Mouse (Mus musculus) forebrain, embryonic 15.5 days (tissue): ENCODE measurements at regions not wholly inside any gene's neighbourhood (a gene's known extent, or its start where the extent isn't known, plus 50 kb on each side); places are given as distances from the start of the nearest gene placed in this dataset.

Experiments used
- ATAC-seq: fragments of 200-750 bp; cut with Nextera tagmentation; replicated peaks from 2 replicates; pipeline ENCODE4 v1.8.0; 2017; ENCODE audit warnings: mild to moderate bottlenecking, moderate TSS enrichment, moderate library complexity
- H3K27ac ChIP-seq: fragments of 300-500 bp; sonication (generic); replicated peaks from 2 replicates; pipeline ENCODE4 v1.5.1; 2015; ENCODE audit warnings: mild to moderate bottlenecking, inconsistent platforms
- H3K27me3 ChIP-seq: fragments of 300-500 bp; sonication (generic); 2 replicates; pipeline ENCODE4 v1.6.1; 2015; ENCODE audit warnings: inconsistent platforms
- H3K36me3 ChIP-seq: fragments of 300-500 bp; sonication (generic); 2 replicates; pipeline ENCODE4 v1.6.1; 2015; ENCODE audit warnings: mild to moderate bottlenecking, inconsistent platforms
- H3K4me1 ChIP-seq: fragments of 300-500 bp; sonication (generic); 2 replicates; pipeline ENCODE4 v1.6.1; 2015; ENCODE audit warnings: inconsistent platforms
- H3K4me2 ChIP-seq: fragments of 300-500 bp; sonication (generic); replicated peaks from 2 replicates; pipeline ENCODE4 v1.6.1; 2015; ENCODE audit warnings: mild to moderate bottlenecking, inconsistent platforms
- H3K4me3 ChIP-seq: fragments of 300-500 bp; sonication (generic); 2 replicates; pipeline ENCODE4 v1.5.1; 2015; ENCODE audit warnings: mild to moderate bottlenecking, inconsistent platforms
- H3K9ac ChIP-seq: fragments of 300-500 bp; sonication (generic); replicated peaks from 2 replicates; pipeline ENCODE4 v1.6.1; 2015; ENCODE audit warnings: mild to moderate bottlenecking, inconsistent platforms
- H3K9me3 ChIP-seq: fragments of 300-500 bp; sonication (generic); 2 replicates; pipeline ENCODE4 v1.6.1; 2016; ENCODE audit warnings: inconsistent platforms
- WGBS: fragments of 180-500 bp; shearing (Covaris S2); methylation state at CpG from one replicate; pipeline ENCODE4 v1.1.7; 2015; ENCODE audit warnings: mixed read lengths; 5-methylcytosine and 5-hydroxymethylcytosine counted together

DNA sequence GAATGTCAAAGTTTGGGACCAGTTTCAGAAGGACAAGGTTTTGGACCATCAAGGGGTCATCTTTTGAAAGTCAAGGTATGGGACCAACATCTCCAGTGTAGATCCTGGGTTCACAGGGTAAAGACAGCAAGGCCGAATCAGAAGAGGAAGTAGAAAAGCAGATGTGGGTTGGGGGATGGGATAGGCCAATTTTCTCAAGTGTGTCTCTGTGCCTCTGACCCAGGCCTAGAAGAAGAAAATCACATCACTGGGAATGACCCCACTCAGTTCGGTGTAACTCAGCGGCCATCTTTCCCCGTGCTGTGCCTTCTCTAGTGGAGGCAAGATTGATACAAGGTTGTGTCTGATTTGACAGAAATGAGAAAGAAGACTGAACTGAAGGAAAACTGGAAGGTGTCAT lies 195.5 kb downstream of the Insig2 start:
- Histone ChIP-seq H3K4me2 (no peak overlapping the region), H3K4me1 (no peaks in the 10 kb centered on the region), H3K4me3 (no peak overlapping the region), H3K9ac (no peak overlapping the region), H3K27ac (no peak overlapping the region), H3K36me3 (no peaks in the 10 kb centered on the region), H3K9me3 (no peaks in the 10 kb centered on the region), H3K27me3 (no peaks in the 10 kb centered on the region)
- no peak for ATAC-seq
- WGBS = 94% methylated on average over 4 of the region's 4 CpGs

DNA sequence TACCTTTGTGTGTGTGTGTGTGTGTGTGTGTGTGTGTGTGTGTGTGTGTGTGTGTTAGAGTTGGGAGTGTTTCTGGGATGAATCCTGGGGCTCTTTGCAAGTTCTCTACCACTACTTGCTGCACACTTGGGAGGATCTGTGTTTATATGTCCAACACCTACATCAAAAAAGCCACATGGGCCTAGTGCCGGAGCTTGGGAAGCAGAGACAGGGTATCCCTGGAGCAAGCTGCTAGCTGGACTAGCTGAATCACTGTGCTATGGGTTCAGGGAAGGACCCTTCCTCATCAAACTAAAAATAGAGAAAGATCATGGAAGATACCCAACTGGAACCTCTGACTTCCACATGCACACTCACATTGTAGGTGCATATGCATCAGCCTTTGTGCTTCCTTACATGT lies 187.4 kb downstream of the Insig2 start:
- Histone ChIP-seq H3K4me2 (no peak overlapping the region), H3K9ac (no peak overlapping the region), H3K36me3 (no peaks in the 10 kb centered on the region), H3K4me3 (no peak overlapping the region), H3K27ac (no peak overlapping the region), H3K27me3 (no peaks in the 10 kb centered on the region), H3K4me1 (no peaks in the 10 kb centered on the region), H3K9me3 (no peaks in the 10 kb centered on the region)
- no peak for ATAC-seq
- WGBS = 94% methylated on average over 1 of the region's 1 CpGs

DNA sequence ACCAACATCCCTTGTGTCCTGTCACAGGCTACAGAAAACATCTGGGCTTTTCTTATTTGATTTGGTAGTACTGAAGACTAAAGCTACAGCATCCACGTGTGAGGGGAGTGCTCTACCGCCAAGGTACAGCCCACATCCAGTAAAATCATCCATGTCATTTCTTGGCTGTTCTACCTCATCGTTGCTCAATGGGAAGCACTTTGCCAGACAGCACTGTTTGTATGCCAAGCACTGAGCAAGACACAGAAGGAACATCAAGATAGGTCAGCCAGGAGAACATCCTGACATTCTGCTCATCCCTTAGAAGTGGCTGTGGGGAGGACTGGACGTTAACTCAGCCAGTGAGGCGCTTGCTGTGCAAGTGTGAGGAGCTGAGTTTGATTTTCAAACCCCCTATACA lies 178.9 kb downstream of the Insig2 start:
- Histone ChIP-seq H3K27ac (no peak overlapping the region), H3K27me3 (peaks cover 45% of the 10 kb centered on the region), H3K4me3 (no peak overlapping the region), H3K36me3 (no peaks in the 10 kb centered on the region), H3K4me1 (no peaks in the 10 kb centered on the region), H3K4me2 (no peak overlapping the region), H3K9ac (no peak overlapping the region), H3K9me3 (no peaks in the 10 kb centered on the region)
- no peak for ATAC-seq
- 72% methylated on average over 5 of the region's 5 CpGs for WGBS

DNA sequence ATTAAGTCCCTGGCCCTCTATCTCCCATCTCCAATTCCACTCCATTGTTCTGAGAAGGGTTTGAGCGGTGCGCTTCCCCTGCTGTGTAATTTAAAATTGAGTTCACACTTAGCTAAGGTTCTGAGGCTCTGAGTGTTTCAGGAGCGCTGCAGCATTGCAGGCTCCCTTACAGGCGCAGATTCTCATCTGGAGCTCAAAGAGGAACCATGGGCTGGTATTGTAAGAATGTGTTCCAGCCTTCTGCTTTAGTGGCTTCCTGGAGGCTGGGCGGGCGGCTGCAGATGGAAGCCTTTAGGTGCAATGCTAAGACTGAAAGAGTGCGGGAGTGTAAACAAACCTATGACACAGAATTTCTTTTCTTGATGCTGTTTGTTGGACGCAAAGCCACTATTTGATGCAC lies 177.8 kb downstream of the Insig2 start:
- no peak overlapping the region for H3K4me2 ChIP-seq

DNA sequence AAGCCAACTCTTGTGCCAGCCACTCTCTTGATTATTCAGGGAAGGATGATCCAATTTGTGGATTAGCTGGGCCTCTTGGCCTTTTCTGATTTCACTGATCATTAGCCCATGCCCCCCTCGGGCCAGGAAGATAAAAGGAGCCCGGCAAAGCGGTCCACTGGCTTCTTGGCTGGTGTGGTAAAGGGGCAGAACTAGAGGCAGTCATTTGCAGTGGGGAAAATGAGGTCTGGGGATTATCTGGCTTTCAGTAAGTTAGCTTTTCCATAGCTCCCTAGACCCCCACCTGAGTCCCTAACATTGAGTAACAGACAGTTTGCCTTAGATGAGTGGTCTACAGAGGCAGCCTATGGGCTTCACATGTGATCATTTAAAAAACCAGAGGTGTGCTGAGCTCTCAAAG lies 163.7 kb downstream of the Insig2 start:
- H3K27me3 ChIP-seq = peaks cover 43% of the 10 kb centered on the region; the same call in 1 of the 2 replicates
- H3K27ac ChIP-seq = no peak overlapping the region
- H3K4me2 ChIP-seq = no peak overlapping the region
- H3K4me3 ChIP-seq = no peak overlapping the region
- no peaks in the 10 kb centered on the region for H3K4me1 ChIP-seq
- ATAC-seq = no peak
- 2% methylated on average over 3 of the region's 3 CpGs for WGBS
- H3K36me3 ChIP-seq = no peaks in the 10 kb centered on the region
- no peak overlapping the region for H3K9ac ChIP-seq
- no peaks in the 10 kb centered on the region for H3K9me3 ChIP-seq

More for the DNA sequence above, 177.8 kb downstream of the Insig2 start:
- 5% methylated on average over 8 of the region's 8 CpGs for WGBS
- H3K4me1 ChIP-seq = no peaks in the 10 kb centered on the region
- H3K27me3 ChIP-seq = peaks cover 52% of the 10 kb centered on the region
- H3K9ac ChIP-seq = no peak overlapping the region
- no peaks in the 10 kb centered on the region for H3K36me3 ChIP-seq
- no peaks in the 10 kb centered on the region for H3K9me3 ChIP-seq
- ATAC-seq = no peak
- no peak overlapping the region for H3K27ac ChIP-seq
- no peak overlapping the region for H3K4me3 ChIP-seq

DNA sequence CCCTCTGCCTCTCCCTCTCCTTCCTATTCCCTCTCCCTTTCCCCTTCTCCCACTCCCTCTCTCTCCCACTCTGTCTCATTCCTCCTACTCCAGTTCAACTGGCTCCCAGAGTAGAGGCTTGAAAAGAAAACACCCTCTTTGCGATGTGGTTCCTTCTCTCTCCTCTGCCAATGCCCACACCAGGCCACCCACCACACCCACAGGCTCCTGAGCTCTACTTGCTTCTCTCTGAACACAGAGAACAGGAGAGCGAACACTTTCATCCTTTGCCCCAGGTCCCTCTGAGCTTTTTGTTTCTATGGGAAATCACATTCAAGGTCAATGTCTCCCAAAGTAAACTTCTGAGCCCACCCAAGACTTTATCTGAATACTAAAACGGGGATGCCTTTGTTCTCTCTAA lies 155.8 kb downstream of the Insig2 start:
- Histone ChIP-seq H3K36me3 (no peaks in the 10 kb centered on the region), H3K4me2 (no peak overlapping the region), H3K4me1 (peaks cover 8% of the 10 kb centered on the region), H3K4me3 (no peak overlapping the region), H3K9ac (no peak overlapping the region), H3K9me3 (no peaks in the 10 kb centered on the region), H3K27me3 (peaks cover 70% of the 10 kb centered on the region), H3K27ac (no peak overlapping the region)
- whole genome bisulfite sequencing = 7% methylated on average over 3 of the region's 3 CpGs
- no peak for ATAC-seq

DNA sequence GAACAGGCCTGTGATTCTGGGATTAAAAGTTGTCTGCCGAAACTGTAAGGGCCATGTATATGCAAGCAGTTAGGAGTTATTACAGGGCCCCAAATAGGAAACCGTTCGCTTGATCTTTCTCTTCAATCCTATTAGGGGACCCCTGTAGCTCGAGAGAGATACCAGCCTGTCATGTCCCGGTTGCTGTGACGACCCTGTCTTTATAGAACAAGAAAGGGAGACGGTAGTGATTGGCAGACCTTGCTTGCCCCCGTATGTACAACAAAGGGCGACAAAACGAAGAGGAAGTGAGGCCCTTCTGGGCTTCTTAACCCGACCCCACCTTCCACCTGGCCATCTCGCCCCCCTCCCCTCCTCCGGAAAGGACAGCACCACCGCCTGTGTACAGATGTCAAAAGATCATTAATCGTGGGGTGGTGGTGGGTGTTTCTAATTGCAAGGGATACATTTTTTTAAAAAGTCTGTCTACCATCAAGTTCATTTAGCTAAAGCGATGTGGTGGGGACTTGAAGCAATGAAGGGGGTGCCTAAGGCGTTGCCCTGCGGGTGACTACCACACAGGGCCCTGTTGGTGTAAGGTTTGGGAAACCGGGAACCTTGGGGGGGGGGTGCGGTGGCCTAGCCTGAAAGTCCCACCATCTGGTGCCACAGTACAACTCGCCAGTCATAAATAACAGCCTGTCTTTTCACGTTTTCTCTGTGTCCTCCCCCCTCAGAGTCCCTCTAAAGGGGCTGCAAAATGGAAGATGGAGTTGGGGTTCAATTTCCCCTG lies 155.1 kb downstream of the Insig2 start:
- Histone ChIP-seq H3K9me3 (no peaks in the 10 kb centered on the region), H3K27ac (no peak overlapping the region), H3K27me3 (peaks cover 75% of the 10 kb centered on the region), H3K4me1 (peaks cover 8% of the 10 kb centered on the region), H3K4me2 (peak overlapping the region; percentile 30; the same call in 1 of the 2 replicates), H3K9ac (0 out of 2 replicates have a peak overlapping the region, but pooled peaks have one; percentile 8), H3K4me3 (0 out of 2 replicates have a peak overlapping the region, but pooled peaks have one; percentile 9), H3K36me3 (no peaks in the 10 kb centered on the region)
- peak; percentile 35; the same call in 1 of the 2 replicates for ATAC-seq
- 4% methylated on average over 22 of the region's 22 CpGs for WGBS

DNA sequence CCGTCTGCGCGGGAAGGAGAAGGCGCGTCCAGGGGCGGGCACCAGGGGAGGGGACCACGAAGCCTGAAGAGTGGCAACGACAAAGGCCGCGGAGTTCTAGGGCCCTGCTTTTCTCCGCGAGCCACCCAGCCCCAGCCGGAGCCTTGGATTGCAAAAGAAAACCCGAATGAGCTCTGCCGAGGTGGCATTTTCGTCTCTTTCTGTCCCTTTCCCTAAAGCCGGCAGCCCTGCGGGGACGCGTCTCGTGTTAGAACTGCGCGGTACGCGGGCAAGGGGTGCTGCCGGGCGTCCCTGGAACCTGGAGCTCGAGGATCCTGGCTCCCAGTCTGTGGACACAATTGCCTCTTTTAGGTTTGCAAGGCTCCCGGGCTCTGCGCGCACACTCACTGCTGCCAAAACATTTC lies 154.5 kb downstream of the Insig2 start:
- peak; percentile 14; the same call in 1 of the 2 replicates for ATAC-seq
- peaks cover 75% of the 10 kb centered on the region for H3K27me3 ChIP-seq
- H3K4me1 ChIP-seq = peaks cover 8% of the 10 kb centered on the region
- peak overlapping the region; percentile 9; the same call in 1 of the 2 replicates for H3K4me3 ChIP-seq
- WGBS = under 1% methylated on average over 31 of the region's 31 CpGs
- peak overlapping the region; percentile 30 for H3K4me2 ChIP-seq
- H3K9me3 ChIP-seq = no peaks in the 10 kb centered on the region
- H3K27ac ChIP-seq = no peak overlapping the region
- H3K9ac ChIP-seq = 0 out of 2 replicates have a peak overlapping the region, but pooled peaks have one; percentile 8
- no peaks in the 10 kb centered on the region for H3K36me3 ChIP-seq

DNA sequence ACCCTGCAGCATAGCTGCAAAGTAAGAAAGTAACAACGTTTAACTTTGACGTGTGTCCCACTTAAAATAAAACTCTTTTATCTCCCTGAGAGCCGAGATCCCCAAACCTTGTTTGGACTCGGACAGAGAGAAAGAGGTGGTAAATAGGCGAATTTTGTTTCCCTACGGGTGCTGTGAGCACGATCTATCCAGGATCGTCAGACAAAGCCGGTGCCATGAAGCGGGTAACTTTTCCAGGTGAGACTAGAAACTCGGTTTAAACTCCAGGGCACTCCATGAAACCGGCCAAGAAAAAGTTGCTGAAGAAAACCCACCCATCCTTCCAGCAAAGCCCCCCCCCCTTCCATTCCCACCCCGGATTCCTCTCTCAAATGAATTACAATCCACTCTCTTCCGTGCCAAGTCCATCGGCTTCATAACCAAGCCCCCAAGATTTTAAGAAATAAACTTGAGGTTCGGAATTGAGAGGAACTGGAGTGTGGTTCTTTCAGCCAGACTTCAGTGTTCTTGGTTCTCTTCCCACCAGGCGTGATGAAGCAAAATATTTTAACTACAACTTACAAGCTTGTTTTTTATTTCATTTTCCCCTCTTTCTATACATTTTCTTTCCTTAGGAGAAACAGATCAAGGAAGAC lies 153.7 kb downstream of the Insig2 start:
- Histone ChIP-seq H3K9me3 (no peaks in the 10 kb centered on the region), H3K27ac (no peak overlapping the region), H3K36me3 (no peaks in the 10 kb centered on the region), H3K4me2 (no peak overlapping the region), H3K4me3 (no peak overlapping the region), H3K4me1 (peaks cover 8% of the 10 kb centered on the region), H3K27me3 (peaks cover 69% of the 10 kb centered on the region), H3K9ac (no peak overlapping the region)
- under 1% methylated on average over 17 of the region's 17 CpGs for WGBS
- no peak for ATAC-seq

DNA sequence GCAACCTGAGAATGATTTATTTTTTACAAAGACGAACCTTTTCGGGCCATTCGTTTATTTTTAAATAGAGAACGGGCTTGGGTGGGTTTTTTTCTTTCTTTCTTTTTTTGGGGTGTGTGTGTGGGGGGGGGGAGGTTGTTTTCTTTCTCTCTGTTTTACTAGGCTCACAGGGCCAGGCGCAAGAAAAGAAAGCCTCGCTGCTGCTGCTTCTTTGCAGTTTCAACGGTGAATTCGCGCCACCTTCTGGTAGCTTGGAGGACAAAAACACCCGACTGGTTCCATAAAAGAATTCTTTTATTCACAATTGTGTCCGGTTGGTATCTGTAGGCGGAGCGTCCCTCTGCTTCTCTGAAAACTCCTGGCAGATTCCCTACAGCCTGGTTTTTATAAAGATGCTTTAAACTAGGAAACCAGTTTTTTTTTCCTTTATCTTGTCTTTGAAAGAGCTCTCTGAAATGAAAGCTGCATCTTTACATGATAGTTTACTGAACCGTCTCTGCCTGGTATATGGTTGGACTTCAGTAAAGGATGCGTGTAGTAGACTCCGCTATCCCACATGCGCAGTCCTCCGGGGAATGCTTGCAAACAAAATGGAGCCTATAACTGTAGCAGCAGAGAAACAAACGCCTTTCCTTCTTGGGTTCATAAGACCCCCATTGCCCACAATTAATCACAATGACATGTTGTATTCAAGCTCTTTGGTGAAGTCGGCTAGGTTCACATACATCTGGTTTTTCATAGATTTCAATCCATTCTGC lies 151.9 kb downstream of the Insig2 start:
- ATAC-seq = peak; percentile 76
- Histone ChIP-seq H3K4me3 (no peak overlapping the region), H3K4me2 (no peak overlapping the region), H3K4me1 (peaks cover 8% of the 10 kb centered on the region), H3K9me3 (no peaks in the 10 kb centered on the region), H3K9ac (no peak overlapping the region), H3K36me3 (no peaks in the 10 kb centered on the region), H3K27me3 (peaks cover 64% of the 10 kb centered on the region), H3K27ac (no peak overlapping the region)
- WGBS = 19% methylated on average over 20 of the region's 20 CpGs

DNA sequence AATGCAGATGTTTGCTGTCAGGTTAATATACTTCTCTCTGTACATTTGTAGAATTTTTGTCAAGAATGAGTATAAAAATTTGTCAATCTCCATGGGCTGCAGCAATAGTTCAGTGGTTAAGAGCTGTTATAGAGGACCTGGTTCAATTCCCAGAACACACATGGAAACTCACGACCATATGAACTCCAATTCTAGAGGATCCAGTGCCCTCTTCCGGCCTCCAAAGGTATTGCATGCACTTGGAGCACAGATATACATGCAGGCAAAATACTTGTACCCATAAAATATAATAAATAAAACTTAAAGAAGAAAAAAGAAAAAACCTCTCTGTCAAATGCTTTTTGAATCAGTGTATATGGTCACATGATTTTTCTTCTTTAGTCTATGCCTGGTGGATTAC lies 143.5 kb downstream of the Insig2 start:
- Histone ChIP-seq H3K4me1 (no peaks in the 10 kb centered on the region), H3K4me3 (no peak overlapping the region), H3K36me3 (no peaks in the 10 kb centered on the region), H3K9me3 (no peaks in the 10 kb centered on the region), H3K9ac (no peak overlapping the region), H3K4me2 (no peak overlapping the region), H3K27me3 (peaks cover 11% of the 10 kb centered on the region; the same call in 1 of the 2 replicates), H3K27ac (no peak overlapping the region)
- 53% methylated on average over 2 of the region's 2 CpGs for WGBS
- no peak for ATAC-seq

DNA sequence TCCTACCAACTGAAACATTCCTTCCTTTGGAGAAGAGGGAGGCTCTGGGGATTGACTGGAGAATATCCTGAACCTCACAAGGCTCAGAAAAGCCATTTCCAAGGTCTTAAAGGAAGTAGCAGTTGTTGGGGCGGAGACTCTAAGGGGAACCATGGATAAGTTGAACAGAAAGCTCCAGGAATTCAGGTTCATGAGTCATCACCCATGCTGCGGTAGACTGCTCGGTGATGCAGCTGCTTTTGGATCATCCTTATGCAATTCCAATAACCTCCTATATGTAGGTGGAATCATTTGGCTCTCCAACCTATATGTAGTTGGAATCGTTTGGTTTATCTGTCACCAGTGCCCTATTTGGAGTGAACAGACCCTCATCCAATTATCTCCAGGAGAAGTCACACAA lies 137.6 kb downstream of the Insig2 start:
- no peak overlapping the region for H3K9ac ChIP-seq
- H3K4me3 ChIP-seq = no peak overlapping the region
- no peaks in the 10 kb centered on the region for H3K27me3 ChIP-seq
- WGBS = 90% methylated on average over 4 of the region's 4 CpGs
- no peaks in the 10 kb centered on the region for H3K4me1 ChIP-seq
- no peaks in the 10 kb centered on the region for H3K9me3 ChIP-seq
- no peaks in the 10 kb centered on the region for H3K36me3 ChIP-seq
- H3K27ac ChIP-seq = no peak overlapping the region
- H3K4me2 ChIP-seq = no peak overlapping the region
- ATAC-seq = no peak
